Mouse (Mus musculus): ENCODE results near the gene Ndufb6. TPM values are rescaled to one million over a fixed set of nuclear protein-coding genes. Genes with fewer than 3 reads are reported as not detected.
"Not testable (repeated sequence)": the region's sequence is repeated elsewhere in the genome, so short reads cannot be mapped to it uniquely, and the experiment has no call there.

Gene Ndufb6
- 100 to 1,000 TPM; 253 to 256 TPM for total RNA-seq (2021)
- long read RNA-seq, experiment 1, transcript Ndufb6-201 (4 exons, 659 nt) = major isoform, 688 of 705 reads
- long read RNA-seq, experiment 1, partial matches to known transcripts = 9 of 705 reads
- long read RNA-seq, experiment 1, other reads (novel, unspliced or antisense) = 6 of 705 reads
- long read RNA-seq, experiment 2, transcript Ndufb6-201 (4 exons, 659 nt) = major isoform, 808 of 819 reads
- long read RNA-seq, experiment 2, partial matches to known transcripts = 3 of 819 reads
- long read RNA-seq, experiment 2, other reads (novel, unspliced or antisense) = 8 of 819 reads

DNA sequence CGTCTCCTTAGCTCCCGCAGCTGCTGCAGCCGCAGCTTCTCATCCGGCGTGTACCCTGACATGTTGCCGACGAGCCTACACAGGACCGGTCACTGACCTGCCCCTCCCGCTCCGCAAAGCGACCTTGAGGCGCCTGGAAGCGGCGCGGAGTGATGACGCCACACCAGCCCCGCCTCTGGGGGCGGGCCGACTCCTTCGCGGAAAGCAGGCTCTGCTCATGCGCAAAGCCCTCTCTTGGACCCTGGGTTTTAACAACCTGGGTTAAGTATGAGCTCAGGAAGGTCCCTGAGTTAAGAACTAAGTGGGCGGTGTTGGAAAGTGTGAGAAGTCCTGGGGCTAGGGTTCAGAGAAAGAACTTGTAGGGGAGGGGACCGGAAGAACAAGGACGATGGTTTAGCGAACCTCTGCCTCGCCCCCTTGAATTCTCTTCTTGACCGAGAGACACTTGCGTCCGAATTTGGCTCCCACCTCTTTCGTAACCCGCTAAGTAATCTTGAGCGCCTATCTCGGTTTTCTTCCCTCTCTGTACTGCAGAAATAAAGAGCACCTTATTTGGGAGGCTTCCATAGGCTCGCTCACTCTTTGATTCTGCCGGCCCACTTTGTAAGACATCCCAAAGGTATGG, at the start of gene Ndufb6:
Ndufb6 (minus strand) TSS at position 146 of the 625 bp plus-strand sequence.
- intact Hi-C loops (cut with DNase I) = loop anchor here (2.0 to 5.0 kb wide), 2 partner anchors 39 to 137 kb away; partner anchors contain the start of gene Aco1
- DNase-seq = peak; percentile 90 to 92

DNA sequence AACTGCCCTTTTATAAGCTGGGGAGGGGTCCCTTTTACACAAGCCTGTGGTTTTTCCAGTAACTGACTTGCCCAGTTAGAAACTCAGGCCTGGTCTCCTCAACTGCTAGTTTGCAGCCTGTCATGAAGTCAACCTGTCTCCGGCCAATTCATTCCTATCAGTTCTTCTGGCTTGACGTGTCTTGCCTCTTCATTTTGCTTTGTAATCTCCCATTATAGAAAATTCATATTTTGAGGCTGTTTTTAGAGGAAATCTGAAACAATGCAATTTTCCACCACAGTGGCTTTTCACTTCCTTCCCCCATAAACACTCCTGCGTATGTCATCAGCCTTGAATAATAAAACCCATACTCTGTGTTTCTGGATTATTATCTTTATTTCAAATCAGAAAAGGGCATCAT, 47.9 kb upstream of the Ndufb6 start:
- intact Hi-C loops (cut with DNase I) = no loop called here
- DNase-seq = no peak

DNA sequence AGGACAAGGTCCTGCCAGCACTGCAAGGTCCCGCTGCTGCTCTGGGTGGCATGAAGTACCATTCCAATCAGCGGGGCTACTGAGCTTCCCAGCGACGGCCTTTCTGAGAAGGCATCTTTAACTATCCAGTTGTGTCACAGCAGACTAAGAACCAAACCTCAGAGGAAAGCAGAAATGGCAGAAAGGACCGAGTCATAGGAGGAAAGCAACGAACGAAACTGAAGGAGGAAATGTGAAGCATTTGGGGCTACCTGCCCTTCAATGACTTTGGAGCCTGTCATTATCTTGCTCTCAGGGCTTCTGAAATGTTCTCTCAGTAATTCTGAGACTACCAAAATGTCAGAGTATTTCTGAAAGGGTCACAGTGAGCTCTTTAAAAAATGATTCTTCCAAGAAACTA, 45.4 kb upstream of the Ndufb6 start:
- intact Hi-C loops (cut with DNase I) = no loop called here
- DNase-seq = no peak

DNA sequence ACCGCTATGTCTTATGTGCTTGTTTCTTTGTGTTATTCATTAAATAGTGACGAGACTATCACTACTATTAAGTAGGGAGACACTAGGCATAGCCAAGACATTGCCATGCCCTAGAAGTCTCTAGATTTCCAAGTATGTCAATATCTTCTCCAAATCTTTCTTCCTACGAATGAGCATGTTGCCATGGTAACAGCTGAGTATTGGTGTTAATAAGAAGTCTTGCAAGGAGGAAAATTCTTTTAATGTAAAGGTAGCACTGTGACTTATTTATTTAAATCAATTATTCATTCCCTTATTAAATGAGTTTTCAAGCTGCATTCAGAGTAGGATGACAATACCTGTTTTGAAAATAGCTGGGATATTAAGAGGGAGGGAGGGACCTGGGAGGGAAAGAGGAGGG, 38.2 kb upstream of the Ndufb6 start:
- intact Hi-C loops (cut with DNase I) = no loop called here
- DNase-seq = no peak

DNA sequence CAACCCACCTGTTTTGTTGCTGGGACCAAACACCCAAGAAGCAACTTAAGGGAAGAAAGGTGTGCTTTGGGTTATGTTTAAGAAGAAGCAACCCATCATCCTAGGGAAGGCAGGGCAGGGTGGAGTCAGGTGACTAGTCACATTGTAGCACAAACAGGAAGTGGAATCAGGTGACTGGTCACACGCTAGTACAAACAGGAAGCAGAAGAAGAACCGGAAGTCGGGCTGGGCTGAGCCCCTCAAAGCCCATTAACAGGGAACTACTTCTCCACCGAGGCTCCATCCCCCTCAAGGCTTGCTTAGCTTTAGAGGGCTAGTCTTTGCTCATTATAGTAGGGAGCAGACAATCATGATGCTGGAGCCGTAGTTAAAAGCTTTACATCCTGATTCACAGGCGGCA, 33.8 kb upstream of the Ndufb6 start:
- intact Hi-C loops (cut with DNase I) = no loop called here
- no peak for DNase-seq

DNA sequence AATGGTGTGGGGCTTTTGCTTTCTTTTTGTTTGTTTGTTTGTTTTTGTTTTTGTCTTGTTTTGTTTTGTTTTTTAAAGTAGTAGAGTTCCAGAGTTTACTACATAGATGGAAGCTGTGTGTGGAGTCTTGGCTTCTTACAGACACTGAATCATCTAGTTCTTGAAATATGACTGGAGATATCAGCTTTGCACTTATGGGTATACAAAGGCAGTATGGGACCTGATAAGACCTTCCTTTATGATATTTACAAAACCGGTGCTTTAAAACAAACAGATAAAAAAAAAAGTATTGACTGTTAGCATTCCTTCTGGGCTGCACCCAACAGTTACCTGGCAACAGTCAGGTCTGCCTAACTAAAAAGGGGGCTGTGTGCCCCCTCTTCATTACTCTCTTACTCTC, 33.0 kb upstream of the Ndufb6 start:
- no peak for DNase-seq
- intact Hi-C loops (cut with DNase I) = no loop called here

DNA sequence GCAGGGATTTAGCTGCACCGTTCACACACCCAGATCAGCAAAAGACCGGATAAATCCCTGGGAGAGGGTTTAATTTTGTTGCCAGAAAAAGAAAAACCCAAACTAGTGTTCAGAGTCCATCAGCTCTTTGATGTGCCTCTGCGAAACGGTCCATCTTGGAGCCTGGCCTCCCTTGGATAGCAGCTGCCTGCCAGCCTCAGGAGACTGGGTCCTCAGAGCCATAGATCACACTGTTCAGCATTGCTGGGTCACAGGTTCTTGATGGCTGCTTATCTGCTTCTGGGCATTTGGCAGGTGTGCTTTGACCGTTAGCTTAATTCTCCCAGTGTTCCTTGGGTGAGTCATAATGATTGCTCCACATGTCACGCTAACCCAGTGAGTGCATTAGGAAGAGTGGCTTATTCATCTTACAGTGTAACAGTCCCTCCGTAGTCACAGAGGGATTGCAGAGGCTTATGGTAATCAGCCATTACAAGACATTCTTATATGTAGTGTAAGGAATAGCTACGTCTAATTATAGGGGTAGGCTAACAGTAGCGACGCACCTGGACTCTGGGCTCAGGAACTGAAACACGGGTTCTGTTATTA, 31.7 kb upstream of the Ndufb6 start:
- DNase-seq = no peak
- intact Hi-C loops (cut with DNase I) = no loop called here

DNA sequence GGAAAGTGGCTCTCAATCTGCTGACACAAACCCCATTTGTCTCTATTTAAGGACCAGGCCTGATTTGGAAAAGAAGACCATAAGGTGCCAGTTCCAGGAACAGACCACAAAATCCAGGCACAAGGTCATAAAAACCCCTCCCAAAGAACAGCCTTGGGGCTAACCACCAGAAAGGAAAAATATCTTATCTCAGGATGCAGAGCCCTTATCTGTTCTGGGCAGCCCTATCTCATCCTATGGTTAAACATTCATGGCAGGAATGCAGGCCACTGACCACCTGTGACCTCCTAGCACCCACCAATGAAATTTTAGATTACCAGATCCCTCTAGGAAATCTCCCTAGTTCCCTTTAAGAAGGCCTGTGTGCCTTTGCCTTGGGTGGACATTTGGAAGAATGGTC, 30.5 kb upstream of the Ndufb6 start:
- DNase-seq = no peak
- intact Hi-C loops (cut with DNase I) = no loop called here

DNA sequence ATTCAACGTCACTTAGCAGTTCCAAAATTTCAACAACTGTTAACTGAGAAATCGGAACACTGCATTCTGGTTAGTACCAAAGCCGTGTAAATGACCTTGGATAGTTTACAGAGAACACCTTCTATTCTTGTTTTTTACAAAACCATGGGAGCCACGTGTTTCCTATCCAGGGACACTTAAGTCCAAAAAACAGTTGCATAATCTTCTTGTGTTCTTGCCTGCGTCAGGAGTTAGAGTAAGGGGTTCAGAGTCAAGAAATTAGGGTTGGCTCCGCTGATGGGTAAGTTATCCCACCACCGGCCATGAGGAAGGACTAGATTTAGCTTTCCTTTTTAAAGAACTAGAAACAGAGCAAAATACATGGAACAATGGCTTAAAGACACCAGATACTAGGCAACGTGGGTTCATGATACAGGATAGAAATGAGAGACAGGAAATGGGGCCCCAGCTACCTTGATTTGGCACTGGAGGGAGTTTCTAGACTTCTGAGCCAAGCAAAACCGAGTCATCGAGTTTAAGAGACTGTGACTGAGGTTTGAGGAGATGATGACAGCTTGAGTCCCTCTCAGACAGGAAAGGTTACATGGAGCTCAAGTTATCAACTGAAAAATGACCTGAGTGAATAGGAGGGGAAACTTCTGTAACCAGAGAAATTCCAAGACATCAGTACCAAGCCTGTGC, 23.4 kb upstream of the Ndufb6 start:
- DNase-seq = no peak
- intact Hi-C loops (cut with DNase I) = loop anchor here (2.0 kb wide), 1 partner anchor 378 kb away; no protein-coding TSS in a partner anchor

DNA sequence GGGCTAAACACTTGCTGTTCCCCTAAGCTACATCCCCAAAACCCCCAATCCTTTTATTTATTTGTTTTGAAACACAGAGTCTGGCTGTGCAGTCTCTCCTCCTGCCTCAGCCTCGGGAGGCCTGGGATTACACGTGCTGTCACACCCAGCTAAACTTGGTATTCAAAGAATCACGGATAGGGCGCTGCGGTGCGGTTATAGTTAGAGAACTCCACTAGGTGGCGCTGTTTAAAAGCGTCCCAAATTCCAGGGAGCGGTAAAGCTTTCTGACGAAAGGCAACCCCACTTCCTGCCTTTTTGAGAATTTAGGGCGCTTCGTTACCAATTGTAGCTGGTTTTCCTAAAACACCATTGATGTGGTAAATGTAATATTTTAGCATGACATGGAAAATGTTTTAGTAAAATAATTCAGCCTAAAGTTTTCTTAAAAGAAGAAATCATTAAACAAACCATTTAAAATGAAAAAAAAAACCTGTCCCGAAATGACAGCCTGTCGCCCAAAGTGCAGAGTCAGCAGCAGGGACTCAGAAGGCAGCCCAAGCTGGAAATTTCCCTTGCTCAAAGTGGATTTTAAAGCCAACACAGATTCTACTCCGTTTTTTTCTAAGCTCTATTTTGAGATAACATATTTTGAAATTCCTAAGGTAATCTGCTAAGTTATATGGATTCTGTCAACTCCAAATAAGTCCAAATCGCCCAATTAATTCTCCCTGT, 22.0 kb upstream of the Ndufb6 start:
- intact Hi-C loops (cut with DNase I) = no loop called here
- peak; percentile 32 to 39 for DNase-seq

DNA sequence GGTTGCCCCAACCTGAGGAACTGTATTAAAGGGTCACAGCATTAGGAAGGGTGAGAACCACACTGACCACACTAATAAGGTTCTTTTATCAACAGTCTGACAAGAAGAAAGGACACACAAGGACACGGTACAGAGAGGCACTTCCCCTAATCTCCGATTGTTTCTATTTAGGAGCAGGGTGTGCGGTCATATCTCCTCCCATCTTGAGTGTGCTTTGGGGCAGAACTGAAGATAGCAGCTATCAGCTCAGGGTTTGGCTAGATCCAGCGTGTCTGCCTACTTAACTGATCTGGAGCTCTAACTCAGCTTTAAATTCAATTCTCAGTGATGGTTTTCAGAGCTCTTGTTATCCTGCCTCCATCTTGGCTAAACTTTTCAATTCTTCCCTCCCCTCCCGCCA, 19.9 kb upstream of the Ndufb6 start:
- no peak for DNase-seq
- intact Hi-C loops (cut with DNase I) = no loop called here

DNA sequence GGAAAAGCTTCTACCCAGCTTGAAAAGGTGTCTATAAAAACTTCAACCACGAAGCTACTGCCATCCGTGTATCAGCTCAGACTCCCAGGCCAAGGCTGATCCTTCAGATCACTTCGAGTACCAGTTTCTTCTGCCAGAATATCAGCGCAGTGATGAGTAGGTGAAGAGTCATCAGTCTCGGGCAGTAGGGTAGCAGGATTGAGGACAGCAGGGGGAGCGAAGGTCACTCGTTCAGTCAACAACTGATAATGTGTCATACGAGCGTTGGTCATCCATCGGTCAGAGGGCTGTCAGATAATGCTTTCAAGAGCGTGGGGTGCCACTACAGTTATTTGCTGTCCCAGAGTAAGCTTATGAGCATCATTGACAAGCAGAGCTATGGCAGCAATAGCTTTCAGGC, 12.3 kb upstream of the Ndufb6 start:
- not testable (repeated sequence) for DNase-seq

DNA sequence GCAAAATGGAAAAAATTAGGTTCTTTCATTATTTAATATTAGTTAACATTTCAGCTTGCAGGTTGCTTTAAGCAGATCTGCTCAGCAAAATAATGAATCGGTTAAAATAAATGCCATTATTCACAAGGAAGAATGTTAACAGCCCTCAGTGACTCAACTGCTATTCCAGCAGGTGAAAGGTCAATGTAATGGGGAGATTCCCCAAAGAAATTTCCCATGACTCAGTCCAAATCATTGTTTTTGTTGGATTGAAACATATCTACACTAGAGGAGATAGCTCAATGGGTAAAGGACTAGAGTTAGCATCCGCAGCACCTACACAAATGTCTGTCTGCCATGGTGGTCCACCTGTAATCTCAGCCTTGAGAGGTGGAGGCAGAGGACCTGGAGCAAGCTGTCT, 9.8 kb upstream of the Ndufb6 start:
- no peak for DNase-seq
- intact Hi-C loops (cut with DNase I) = loop anchor here (5.0 kb wide), 2 partner anchors 107 to 157 kb away; no protein-coding TSS in a partner anchor

More for the DNA sequence above, 12.3 kb upstream of the Ndufb6 start:
- intact Hi-C loops (cut with DNase I) = not testable (repeated sequence)

DNA sequence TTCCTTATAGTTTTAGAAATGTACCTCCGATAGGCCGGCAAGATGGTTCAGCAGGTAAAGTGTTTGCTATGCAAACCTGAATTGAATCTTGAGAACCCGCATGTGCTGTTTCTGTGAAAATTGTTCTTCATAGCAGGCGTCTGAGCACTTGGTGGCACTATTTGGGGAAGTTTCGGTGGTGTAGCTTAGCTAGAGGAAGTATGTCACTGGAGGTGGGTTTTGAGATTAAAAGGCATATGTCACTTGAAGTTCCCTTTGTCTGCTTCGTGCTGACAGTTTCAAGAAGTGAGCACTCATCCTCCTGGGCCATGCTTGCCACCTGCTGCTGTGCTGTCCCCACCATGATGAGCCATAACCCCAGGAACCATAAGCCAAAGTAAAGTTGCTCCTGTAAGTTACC, 8.2 kb upstream of the Ndufb6 start:
- intact Hi-C loops (cut with DNase I) = loop anchor here (5.0 kb wide), 2 partner anchors 105 to 155 kb away; no protein-coding TSS in a partner anchor
- DNase-seq = no peak

DNA sequence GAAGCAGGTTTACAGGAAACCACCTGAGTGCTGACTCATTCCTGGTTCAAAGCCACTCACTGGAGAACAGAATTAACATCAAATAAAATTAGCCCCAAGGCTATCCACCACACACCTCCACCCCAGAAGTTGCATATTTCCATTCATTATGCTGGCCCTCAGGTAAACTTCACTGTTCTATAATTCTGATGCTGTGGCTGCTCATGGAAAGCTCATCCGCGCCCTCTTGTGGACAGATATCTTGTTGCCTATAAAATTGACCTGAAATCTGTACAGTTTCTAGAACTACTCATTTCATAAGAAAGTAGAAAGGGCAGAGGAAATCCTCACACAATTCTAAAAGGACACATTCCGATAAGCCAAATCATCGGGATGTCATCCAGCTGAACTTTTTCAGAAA, 6.4 kb upstream of the Ndufb6 start:
- intact Hi-C loops (cut with DNase I) = loop anchor here (5.0 kb wide), 2 partner anchors 103 to 153 kb away; no protein-coding TSS in a partner anchor

DNA sequence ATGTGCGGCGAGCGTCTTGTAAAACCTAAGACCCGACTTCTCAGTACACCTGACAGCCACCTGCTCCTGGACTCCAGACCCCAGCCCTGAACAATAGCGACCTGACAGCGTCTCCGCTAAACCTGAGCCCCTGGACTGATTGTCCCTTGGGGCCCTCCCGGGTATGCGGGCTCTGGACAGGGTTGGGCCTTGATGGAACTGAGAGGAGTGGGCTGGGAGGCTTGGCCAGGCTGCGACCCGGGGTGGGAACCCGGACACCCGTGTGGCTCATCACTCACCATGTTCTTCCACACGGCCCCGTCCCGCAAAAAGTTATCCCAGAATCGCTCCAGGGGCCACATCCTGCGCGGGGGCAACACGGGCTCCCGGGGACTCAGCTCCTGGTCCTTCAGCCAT, 343 bp downstream of the Ndufb6 start:
- intact Hi-C loops (cut with DNase I) = loop anchor here (2.0 to 5.0 kb wide), 2 partner anchors 38 to 137 kb away; partner anchors contain the start of gene Aco1
- no peak for DNase-seq

More for the DNA sequence above, 6.4 kb upstream of the Ndufb6 start:
- DNase-seq = peak in 1 of 2 experiments; percentile 43

DNA sequence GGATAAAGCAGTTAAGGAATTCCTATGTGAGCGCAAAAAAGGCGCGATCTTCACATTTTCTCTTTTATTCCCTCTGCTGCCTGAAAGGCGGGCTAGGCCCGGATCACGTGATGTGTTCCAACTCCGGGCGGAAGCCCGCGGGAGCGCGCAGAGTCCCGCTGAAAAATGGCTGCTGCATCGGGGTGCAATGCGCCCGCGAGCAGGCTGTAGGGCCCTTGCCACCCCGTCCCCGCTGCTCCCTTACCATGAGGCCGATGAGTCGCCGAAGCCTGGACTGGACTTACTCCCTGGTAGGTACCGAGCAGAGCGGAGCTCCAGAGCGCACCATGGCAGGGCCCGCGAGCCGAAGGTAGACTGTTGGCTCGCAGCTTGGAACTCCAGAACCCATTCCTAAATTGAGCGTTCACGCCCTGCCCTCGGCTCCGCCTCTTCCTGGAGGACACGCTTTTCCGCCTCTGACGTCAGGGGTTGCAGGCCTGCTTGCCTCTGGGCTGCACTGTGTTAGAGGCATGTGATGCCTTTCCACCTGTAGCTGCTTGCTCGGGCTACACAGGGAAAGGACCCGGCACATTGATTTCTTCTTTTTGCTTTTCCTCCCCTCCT, 9.7 kb downstream of the Ndufb6 start, which contains the start of the genes Smim27 and Topors:
Smim27 (plus strand) TSS at position 150 of the 603 bp plus-strand sequence.
Topors (minus strand) TSS at position 421 of the 603 bp plus-strand sequence.
- DNase-seq = peak; percentile 93 to 95
- intact Hi-C loops (cut with DNase I) = loop anchor here (5.0 kb wide), 1 partner anchor 87 kb away; no protein-coding TSS in a partner anchor

DNA sequence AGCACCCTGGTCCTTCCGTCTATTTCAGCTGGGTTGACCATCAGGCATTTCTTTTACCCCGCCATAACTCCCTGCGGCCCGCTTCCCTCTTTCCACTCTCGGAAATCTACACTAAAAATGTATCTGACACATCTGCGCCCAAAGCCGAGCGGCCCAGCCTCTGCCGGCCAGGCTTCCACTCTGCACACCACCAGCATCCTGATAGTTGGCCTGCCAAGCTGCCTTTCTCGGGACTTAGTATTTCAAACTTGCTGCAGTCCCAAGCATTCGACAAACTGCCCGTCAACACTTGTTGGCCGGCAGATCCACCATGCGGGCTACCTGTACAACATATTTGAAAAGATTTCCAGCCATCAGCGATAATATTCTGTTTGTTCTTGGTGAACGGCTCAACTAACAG, 10.4 kb downstream of the Ndufb6 start:
- DNase-seq = no peak
- intact Hi-C loops (cut with DNase I) = loop anchor here (5.0 kb wide), 1 partner anchor 87 kb away; no protein-coding TSS in a partner anchor

DNA sequence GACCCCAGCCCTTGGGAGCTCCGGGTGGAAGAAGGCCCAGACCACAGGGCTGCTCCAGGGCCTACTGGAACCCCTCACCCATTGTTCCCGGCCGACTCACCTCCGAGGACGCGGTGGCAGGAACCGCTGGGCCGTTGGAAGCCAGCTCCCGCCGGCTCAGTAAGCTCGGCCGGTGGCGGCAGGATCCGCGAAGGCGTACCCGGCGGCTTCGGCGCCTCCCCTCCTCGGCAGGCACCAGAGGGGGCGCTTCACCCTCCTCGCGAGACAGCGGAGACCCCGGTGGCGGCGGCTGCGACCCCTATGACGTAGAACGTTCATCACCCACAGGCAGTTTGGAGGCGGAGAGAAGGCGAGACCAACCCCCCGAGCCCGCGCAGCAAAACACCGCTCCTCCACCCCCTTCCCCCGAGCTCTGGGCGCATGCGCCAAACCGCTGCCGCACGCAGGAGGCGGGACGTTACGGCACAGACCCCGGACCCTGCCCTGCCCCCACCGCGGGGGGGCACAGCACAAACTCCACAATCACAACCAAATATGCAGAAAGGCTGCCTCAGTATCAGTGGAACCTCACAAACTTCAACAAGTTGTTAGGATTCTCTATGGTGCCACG, 10.9 kb downstream of the Ndufb6 start:
- peak; percentile 83 to 86 for DNase-seq
- intact Hi-C loops (cut with DNase I) = loop anchor here (5.0 kb wide), 1 partner anchor 86 kb away; no protein-coding TSS in a partner anchor
